Mouse (Mus musculus) heart, adult 9 months (tissue): ENCODE measurements around the gene Fam124b.

ENCODE experiments used
- DNase-seq, 2 experiments: peaks; one replicate each; pipeline ENCODE4 v3.0.0; 2022; ENCODE audit warnings: low spot score in 2 of 2

The Fam124b gene

GRCm38 (mm10) chr1:80177651-80178382 is 40.5 kb downstream of the Fam124b start:
- no peak for DNase-seq

- no peak for DNase-seq
These were observed 50.6 kb downstream of the Fam124b start for GRCm38 (mm10) chr1:80167706-80168105.

GRCm38 (mm10) chr1:80166577-80166976 is 51.7 kb downstream of the Fam124b start:
- DNase-seq, result no peak

- DNase-seq, result no peak
These were observed 52.9 kb downstream of the Fam124b start for GRCm38 (mm10) chr1:80165391-80165790.

- DNase-seq, result no peak
These were observed 55.3 kb downstream of the Fam124b start for GRCm38 (mm10) chr1:80162943-80163342.

- peak in 1 of 2 experiments; percentile 1 for DNase-seq
These were observed 58.7 kb downstream of the Fam124b start for GRCm38 (mm10) chr1:80159586-80159985.

GRCm38 (mm10) chr1:80154902-80155301 is 63.4 kb downstream of the Fam124b start:
- no peak for DNase-seq

- DNase-seq, result no peak
These were observed 65.1 kb downstream of the Fam124b start for GRCm38 (mm10) chr1:80153125-80153716.

- no peak for DNase-seq
These were observed 67.6 kb downstream of the Fam124b start for GRCm38 (mm10) chr1:80150681-80151080.
